Mouse (Mus musculus): ENCODE results near the gene Frem1. TPM values are rescaled to one million over a fixed set of nuclear protein-coding genes. Genes with fewer than 3 reads are reported as not detected.

Gene Frem1
- total RNA-seq, 2 experiments from 2014 or later = 2.0 to 2.5 TPM

DNA sequence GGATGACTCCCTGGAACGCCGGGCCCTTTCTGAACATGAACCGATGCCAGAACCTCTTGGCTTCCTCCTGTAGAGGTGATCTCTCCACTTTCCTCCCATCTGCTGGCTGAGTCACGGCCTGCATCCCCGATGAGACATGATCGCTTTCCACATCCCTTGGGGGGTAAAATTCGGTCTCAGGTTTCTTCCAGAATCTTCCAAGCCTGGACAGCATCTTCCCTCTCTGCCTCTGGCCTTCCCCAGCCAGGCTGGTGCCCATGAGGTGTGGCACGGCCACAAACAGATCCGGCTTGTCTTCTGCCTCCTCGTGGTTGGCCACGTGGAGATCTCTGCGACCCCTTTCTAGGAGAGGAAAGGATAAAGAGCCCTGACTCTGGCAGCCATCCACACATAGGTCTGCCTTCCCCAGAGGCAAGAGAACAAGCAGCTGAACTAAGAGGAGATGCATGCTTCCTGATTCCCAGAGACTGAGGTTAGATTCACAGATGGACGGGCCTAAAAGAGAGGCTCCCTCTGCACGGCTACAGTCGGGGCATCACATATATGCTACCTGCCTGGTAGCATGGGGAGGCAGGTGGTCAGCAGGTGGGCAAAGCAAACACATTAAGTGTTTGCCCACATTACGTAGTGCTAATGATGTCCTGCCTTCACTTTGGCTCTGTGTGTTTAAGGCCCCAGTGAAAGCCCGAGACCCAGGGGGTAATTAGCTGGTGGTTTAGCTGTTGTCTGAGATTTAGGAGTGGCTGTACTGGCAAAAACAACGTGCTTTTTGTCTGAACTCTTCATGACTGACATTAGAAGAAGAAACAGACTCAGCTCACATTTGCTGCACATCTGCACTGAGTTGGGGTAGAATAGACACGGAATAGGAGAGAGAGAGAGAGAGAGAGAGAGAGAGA, 167.3 kb downstream of the Frem1 start, which contains the start of gene Cer1:
Cer1 (minus strand) TSS at position 513 of the 899 bp plus-strand sequence.
- intact Hi-C loops (cut with DNase I) = no loop called here
- no peak for DNase-seq (ENCODE audit: low spot score in 2 of 2)

DNA sequence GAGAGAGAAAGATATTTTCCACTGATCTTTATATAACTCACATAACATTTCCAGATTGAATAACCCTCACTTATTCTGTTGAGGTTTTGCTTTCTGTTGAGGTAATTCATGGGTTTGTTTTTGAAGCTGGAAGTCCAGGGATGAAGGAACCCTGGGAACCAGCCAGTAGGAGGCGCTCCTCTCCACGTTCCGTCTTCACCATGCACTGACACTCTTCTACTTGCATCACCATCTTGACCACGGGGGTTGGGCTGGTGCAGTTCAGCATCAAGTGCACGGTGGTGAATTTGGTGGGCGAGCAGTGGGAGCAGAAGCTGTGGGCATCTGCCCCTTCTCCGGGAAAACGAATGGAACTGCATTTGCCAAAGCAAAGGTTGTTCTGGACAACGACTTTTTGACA, 169.6 kb downstream of the Frem1 start:
- intact Hi-C loops (cut with DNase I) = no loop called here
- DNase-seq (ENCODE audit: low spot score in 2 of 2) = no peak

DNA sequence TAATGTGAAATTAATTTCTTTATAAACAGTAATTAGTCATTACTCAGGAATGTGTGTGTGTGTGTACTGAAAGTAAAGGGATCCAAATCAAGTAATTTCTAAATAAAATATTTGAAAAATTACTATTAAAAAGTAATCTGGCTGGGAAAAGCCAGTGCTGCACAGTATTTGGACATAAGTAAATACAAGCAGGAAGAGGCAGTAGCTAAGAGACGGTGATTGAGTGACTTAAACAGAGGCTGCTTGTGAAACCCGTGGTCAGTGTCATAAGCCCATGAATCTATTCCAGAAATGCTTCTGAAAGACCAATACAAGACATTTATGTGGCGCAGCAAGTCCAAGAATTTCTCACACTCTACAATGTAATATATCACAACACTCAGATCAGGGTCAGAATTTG, 170.8 kb downstream of the Frem1 start:
- intact Hi-C loops (cut with DNase I) = no loop called here
- DNase-seq (ENCODE audit: low spot score in 2 of 2) = no peak

DNA sequence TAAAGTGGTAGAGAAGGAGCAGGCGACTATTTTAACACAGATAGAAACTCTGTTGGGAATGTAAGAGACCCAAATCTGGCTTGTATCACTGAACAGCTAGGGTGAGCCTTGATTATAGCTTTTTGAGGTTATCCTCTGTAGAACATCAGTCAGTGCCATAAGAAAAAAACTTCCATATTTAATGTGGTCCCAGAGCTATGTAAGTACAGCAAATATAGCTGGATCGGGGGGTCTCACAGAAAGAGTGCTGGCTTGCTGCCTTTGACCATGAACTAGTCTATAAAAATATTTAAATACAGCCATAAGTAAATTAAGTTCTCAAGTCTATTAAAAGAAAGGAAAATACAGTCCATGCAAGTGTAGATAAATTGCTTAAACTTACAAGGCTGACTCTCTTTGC, 171.9 kb downstream of the Frem1 start:
- intact Hi-C loops (cut with DNase I) = no loop called here
- no peak for DNase-seq (ENCODE audit: low spot score in 2 of 2)

DNA sequence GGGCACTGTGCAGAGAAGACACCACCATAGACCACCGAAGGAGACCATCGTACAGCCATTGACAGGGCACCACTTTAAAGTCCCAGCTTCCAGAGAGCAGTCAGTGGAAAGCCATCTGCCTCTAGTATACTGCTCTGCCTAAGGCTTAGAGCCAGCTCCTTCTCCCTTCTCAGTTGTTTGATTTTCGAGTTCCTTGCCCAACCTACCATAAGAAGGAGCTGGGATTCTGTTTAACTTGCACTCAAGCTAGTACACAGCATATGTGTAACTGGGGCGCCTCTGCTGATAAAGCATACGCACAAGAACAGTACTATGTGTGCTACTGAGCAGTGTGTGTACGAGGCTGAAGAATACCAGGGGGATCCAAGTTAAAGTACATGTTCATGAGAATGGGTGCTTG, 173.0 kb downstream of the Frem1 start:
- peak in 1 of 2 experiments; percentile 42 for DNase-seq (ENCODE audit: low spot score in 2 of 2)
- intact Hi-C loops (cut with DNase I) = no loop called here

DNA sequence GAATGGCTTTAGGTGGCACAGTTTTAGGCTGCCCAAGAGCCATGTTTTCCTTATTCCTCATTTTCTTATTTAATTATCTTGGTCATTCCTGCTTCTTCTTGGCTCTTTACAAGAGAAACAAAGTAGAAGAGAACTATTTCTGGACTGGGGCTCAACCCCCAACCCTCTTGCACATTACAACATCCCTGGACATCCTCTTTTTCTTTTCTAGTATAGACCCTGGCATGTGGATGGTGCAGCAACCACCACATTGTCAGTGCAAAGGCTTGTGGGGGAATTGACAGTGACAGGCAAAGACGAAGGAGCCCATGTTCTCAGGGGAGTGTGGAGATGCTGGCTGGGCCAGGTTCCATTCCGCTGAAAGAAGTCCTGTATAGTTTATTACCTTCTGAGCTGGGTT, 175.5 kb downstream of the Frem1 start:
- DNase-seq (ENCODE audit: low spot score in 2 of 2) = no peak
- intact Hi-C loops (cut with DNase I) = no loop called here

DNA sequence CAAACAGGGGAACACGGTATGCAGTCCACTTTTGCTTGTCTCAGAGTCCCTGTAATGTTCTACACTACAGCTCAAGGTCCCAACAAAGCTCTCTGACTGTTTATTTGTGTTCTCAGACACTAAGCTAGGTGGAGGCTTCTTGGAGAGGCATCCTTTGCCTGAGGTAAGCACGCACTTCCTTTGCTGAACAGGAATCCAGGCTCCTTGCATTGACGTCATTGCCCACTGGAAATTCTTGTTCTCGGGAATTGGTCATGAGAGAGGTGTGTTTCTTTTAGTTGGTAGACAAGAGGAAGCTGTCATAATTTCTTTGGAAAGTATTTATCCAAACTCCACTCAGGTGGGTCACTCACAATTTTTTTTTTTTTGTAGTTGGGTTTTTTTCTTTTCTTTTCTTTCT, 176.6 kb downstream of the Frem1 start:
- no peak for DNase-seq (ENCODE audit: low spot score in 2 of 2)
- intact Hi-C loops (cut with DNase I) = no loop called here

DNA sequence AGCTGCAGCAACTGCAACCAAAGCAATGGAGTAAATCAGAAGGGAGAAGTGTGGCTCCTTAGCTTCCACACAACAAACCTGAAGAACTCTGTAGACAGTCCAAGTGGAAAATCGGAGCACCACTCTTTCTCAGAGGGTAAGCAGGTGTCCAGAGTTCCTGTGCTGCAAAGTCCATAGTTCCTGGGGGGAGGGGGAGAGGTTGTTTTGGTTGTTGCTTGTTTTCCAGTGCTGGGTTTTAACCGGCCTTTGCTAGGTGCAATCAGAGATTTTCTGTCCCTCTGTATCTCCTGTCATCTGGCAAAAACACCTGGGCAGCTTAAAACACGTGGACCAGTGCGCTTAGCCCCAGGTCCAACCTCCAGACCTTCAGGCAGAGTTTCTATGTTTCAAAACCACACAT, 177.3 kb downstream of the Frem1 start:
- DNase-seq (ENCODE audit: low spot score in 2 of 2) = no peak
- intact Hi-C loops (cut with DNase I) = no loop called here

DNA sequence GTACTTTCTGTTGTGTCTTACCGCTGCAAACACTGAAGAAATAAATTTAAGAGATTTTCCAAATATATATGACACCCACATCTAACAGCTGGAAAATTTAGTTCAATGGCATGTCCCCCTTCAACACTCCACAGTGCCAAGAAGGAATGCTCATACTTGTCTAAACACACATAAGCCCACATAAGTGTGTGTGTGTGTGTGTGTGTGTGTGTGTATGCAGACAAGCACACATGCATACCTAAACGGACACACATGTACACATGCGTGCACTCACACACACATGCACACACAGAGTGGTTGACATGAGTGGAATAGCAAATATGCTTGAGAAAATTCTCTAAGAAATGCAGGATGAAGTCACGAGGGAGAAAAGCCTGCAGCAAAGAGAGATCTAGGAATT, 179.6 kb downstream of the Frem1 start:
- no peak for DNase-seq (ENCODE audit: low spot score in 2 of 2)
- intact Hi-C loops (cut with DNase I) = no loop called here

DNA sequence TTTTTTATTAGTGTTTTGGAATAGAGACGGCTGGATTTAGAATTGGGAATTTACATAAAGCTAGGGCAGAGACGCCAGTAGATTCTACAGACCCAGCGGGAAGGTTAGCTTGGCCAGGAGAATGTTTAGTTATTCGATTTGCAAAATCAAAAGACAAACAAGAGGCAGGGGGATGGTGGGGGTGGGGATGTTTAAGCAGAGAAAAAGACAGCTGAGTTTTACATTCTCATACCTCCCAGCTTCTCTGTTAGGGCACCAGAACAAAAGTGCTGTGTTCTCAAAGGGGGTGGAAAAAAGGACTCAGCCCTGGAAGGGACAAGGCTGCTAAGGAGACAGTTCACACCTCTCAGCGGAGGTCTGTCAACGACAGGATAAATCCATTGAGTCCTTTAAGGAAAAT, 180.0 kb downstream of the Frem1 start:
- DNase-seq (ENCODE audit: low spot score in 2 of 2) = no peak
- intact Hi-C loops (cut with DNase I) = no loop called here

DNA sequence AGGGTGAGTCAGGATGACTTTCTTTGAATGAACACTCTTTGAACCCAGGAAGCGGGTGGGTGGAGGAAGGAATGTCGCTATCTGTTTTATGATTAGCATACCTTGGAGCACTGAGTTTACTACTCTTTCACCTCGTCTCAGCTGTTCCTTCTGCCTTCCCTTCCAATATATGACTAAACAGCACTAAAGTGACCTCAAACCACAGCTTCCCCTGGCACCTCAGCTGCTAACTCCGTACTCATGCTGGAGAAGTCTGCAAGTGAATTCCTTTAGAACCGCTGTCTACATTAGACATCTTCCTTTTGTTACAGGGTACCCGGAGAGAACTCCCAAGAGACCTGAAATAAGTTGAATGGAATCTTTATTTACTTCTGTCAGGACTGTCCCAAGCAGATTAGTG, 181.2 kb downstream of the Frem1 start:
- no peak for DNase-seq (ENCODE audit: low spot score in 2 of 2)
- intact Hi-C loops (cut with DNase I) = no loop called here

DNA sequence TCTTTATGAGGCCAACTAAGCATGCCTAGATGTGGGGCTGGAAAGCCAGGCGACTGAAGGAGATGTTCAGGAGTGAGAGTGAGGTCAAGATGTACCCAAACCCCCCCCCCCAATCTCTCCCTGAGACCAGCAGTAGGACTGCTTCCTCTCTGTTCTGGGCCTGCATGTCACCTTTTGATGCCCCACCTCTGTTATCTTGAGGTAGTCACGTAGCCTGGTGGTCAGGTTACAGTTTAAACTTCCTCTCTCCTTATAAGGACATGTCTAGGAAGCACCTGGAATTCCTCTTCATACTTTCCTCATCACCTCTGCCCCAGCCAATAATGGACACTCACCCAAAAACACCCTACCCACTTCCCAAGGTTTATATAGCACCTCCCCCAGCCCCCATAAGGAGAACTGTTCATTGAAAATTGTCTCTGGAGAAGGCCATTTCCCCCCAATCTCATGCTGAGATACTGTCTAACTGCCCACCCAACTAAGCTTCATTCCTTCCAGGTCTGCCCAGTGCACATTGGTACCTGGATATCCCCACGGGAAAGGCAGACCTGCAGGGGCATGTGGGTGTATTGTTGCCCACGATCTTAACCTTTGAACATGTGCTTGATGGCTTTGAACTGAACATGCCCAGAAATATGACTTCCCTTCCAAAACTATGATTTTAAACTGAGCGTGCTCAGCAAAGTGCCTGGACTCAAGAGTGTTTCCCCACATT, 184.3 kb downstream of the Frem1 start:
- DNase-seq (ENCODE audit: low spot score in 2 of 2) = no peak
- intact Hi-C loops (cut with DNase I) = no loop called here

DNA sequence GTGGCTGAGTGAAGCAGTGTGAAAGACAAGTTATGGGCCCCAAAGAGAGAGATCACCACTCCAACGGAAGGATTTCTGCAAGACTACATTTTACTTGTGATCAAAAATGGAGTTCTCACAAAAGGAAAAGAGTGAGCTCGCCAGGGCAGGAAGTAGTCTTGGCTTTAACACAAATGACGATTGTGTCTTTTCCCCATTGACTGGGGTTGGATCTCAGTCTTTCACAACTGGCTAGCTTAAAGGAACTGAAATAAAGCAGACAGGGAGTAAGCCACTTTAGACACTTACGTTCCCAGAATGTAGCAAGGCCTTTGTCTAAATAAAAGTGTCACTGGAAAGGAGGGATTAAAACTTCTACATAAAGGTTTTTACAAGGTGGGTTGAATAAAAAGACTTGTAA, 185.0 kb downstream of the Frem1 start:
- no peak for DNase-seq (ENCODE audit: low spot score in 2 of 2)
- intact Hi-C loops (cut with DNase I) = no loop called here

DNA sequence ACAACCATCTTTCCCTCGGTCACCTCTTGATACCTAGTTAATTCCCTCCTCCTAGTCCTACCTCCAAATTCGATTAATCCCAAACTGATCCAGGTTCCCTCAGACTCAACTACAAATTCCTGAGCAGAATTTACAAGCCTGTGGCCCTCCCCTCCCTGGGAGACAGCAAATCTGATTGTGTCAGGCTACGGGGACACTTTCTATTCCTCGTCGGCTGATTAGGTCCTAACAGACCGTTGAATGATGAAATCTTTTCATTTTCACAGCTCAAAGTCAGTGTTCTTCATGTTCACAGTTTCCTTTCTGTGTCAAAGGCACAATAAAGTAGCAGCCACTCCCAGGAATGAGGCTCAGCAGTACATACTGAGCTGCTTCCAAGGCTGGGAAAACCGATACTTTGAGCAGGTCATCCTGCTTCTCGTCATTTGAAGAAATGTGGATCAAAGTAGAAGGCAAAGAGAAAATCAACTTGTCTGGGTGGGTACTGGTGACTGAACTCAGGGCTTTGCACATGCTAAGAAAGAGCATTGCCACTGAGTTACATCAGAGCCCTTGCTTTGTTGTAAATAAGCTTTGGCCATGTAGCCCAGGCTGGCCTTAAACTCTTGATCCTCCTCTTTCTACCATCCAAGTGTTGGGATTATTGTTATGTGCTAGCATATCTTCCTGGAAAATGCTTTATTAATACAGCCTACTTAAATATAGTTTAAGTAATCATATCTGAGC, 187.0 kb downstream of the Frem1 start:
- no peak for DNase-seq (ENCODE audit: low spot score in 2 of 2)
- intact Hi-C loops (cut with DNase I) = no loop called here

DNA sequence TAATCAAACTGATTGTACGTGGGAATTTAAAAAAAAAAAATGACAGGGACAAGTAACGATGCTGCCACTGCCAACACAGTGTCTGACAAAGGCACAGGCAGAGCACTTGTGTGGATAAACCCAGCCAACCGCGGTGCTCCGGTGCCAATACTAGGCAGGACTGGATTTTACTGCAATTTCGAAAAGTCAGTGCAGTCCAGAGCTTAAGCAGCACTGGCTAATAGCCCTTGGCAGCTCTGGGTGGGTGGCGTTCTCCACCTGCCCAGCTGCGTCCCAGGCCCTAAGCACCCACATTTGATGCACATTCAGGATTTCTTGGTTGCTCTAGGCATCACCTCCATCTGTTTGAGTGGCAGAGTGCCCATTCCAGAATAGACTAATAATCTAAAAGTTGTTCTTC, 188.8 kb downstream of the Frem1 start:
- intact Hi-C loops (cut with DNase I) = no loop called here
- DNase-seq (ENCODE audit: low spot score in 2 of 2) = no peak

DNA sequence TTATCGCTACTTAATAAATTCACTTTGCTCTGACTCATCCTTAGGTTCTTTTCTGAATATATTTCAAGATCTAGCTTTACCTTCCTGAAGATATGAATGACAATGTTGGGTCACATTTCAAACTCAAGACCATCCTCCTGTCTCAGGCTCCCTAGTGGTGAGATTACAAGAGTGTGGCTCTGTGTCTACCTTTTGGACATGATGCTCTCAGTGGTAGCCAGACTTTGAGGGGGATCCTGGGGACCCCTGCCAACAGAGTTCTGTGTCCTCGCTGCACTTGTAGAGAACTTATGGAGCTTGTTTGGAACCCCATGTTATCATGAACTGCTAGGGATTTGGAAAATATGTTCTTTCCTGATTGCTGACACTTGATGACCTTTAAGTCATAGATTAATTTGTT, 190.7 kb downstream of the Frem1 start:
- intact Hi-C loops (cut with DNase I) = no loop called here
- no peak for DNase-seq (ENCODE audit: low spot score in 2 of 2)

DNA sequence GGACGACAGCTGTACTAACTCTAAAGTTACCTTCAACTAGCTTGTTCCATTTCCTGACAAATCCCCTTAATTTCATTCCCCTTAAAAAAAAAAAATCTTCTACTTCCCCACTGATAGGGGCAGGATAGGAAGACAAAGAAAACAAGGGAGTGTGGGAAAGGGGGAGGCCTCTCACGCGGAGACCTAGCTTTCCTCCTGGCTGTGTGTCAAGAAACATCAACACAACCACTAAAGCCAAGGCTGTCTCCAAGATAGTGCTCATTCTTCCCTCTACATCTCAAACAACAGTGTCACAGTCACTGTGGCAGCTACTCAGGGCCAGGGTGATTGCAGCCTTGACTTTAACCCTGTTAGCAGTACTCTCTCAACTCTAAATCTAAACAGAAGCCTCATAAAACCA, 191.6 kb downstream of the Frem1 start:
- no peak for DNase-seq (ENCODE audit: low spot score in 2 of 2)
- intact Hi-C loops (cut with DNase I) = no loop called here

DNA sequence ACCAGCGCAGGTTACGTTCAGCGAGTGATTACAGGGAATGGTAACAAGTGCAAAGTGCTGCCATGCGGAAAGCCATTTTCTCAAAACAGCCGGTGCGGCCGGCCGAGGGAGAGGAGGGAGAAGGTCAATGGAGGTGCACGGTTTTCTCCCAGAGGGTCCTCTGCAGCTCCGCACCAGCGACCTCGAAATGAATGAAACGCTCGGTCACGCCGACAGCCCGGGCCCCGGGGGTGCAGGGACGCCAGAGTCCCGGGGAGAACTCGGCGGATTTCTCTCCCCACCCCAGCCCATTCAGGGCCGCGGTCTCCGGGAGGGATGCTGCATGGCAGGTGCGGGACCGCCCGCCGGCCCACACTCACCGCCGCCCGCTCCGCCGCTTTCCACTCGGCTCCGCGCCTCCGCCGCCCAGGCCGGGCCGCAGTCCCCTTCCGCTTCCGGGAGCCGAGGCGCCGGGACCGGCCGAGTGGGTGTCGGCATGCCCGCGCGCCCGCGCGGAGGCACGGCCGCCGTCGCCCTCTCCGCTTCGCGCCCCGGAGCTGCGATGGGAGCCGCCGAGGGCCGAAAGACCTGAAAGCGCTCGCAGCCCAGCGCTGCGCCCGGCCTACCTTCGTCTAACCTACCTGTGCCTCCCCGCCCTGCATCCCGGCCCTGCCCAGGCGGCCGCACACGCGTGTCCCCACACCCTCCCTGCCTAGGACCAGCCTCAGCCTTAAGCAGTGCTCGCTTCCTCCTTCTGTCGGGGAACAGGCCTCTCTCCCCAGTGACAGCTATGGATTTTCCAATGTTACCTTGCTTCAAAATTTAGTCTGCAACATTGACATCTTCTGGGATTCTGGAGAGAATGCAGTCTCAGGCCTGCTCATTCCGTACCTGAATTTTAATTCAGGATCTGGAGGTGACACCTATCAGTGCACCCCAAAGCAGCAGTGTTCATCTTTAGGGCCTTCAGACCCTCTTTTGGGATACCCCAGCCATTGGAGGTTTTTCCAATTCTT, 192.7 kb downstream of the Frem1 start, which contains the start of gene Zdhhc21:
Zdhhc21 (minus strand) TSS at position 828 of the 995 bp plus-strand sequence.
- intact Hi-C loops (cut with DNase I) = no loop called here
- DNase-seq (ENCODE audit: low spot score in 2 of 2) = peak; percentile 83 to 85

DNA sequence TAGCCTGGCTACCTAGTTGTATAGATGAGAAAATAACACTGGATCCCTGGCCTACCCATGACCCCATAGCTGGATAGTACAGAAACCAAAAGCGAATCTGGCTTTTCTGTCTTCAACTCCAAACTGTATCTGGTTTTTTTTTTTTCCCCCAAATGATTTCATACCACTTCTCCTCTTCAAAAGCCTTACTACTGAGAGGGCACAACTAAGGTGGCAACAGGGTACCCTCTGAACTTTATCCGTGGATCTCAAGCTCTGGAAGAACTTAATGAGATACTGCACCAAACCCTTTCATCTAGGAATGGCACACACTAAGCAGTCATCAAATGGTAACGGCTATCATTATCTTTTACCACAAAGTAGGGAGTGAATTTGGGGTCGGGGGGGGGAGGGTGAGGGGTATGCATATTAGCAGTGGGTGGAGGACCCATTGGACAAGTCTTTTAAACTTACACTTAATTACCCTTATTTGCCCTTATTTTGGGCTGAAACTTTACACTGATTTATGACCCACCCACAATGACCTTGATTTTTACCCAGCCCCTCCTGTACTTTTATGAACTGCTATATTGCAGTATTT, 193.6 kb downstream of the Frem1 start:
- no peak for DNase-seq (ENCODE audit: low spot score in 2 of 2)
- intact Hi-C loops (cut with DNase I) = no loop called here

Data from left cerebral cortex, postnatal 25 days (tissue).